Mouse (Mus musculus) bone marrow macrophage, adult 2 months (primary cell): Measurements from ENCODE around the gene Eya2. TPM values are rescaled to one million over a fixed set of nuclear protein-coding genes. Genes with fewer than 3 reads are reported as not detected.
A peak's percentile ranks its signal among the peaks of the same experiment; 100 is the strongest.

Experiments
- H3K27ac ChIP-seq: 2 replicates; pipeline ENCODE4 v1.5.1; 2012; ENCODE audit warnings: low read depth, low read length; ENCODE audit not compliant: insufficient read depth
- H3K4me1 ChIP-seq: 2 replicates; pipeline ENCODE4 v1.6.1; 2012; ENCODE audit warnings: low read length; ENCODE audit not compliant: control insufficient read depth, insufficient read depth
- H3K4me3 ChIP-seq: 2 replicates; pipeline ENCODE4 v1.5.1; 2012; ENCODE audit warnings: mild to moderate bottlenecking, low read length, moderate library complexity; ENCODE audit not compliant: insufficient read depth
- CTCF ChIP-seq: IDR thresholded peaks from 2 replicates; pipeline ENCODE4 v1.5.1; 2012; ENCODE audit warnings: low read depth, mild to moderate bottlenecking, low read length, moderate library complexity
- POLR2A ChIP-seq: IDR thresholded peaks from 2 replicates; pipeline ENCODE4 v1.6.1; 2012; ENCODE audit warnings: mild to moderate bottlenecking, low read depth, low read length, borderline replicate concordance
- polyA plus RNA-seq: library from polyadenylated mRNA; stranded (reverse); fragments of >200 nt; gene quantifications from 2 replicates; pipeline ENCODE4 v1.2.4, GENCODE M21; 2012; ENCODE audit not compliant: missing spikeins, insufficient read depth, insufficient read length

Eya2 gene
- polyA plus RNA-seq, 1 experiment = 1.0 TPM

- TF ChIP-seq CTCF (no peak), POLR2A (no peak)
- H3K27ac ChIP-seq = no peak overlapping the region
- no peak overlapping the region for H3K4me3 ChIP-seq
- no peaks in the 10 kb centered on the region for H3K4me1 ChIP-seq
These were observed 214.3 kb downstream of the Eya2 start for GRCm38 (mm10) chr2:165809091-165809490.

DNA sequence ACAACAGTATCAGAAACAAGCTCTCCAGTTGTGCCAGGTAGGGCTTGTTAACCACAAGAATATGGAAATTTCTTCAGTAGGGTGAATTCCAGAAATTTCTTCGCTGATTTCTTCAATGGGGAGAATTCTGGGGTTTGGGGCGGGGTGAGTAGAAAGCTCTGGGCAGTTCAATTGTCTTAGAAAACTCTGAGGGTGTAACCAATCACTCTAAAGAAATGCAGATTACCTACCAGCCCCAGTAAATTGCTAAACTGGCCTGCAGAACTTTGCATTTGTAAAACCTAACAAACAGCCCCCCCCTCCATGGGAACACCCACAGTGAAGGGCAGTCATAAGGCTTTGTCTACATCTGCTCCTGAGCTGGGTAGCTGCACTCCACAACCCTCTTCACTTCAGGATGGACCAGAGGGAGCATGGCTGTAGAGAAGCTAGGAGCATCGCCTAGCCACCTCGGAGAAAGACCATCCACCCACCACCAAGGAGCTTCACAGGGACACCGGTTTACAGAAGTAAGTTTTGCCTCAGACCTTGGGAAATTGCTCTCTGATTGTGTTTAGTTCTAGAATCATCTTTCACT is 215.2 kb downstream of the Eya2 start:
- no peak for TF ChIP-seq CTCF
- no peak for TF ChIP-seq POLR2A
- Histone ChIP-seq H3K27ac (no peak overlapping the region), H3K4me1 (no peaks in the 10 kb centered on the region), H3K4me3 (no peak overlapping the region)

GRCm38 (mm10) chr2:165811536-165811935 is 216.7 kb downstream of the Eya2 start:
- Histone ChIP-seq H3K27ac (no peak overlapping the region), H3K4me3 (no peak overlapping the region), H3K4me1 (no peaks in the 10 kb centered on the region)
- TF ChIP-seq CTCF = no peak
- no peak for TF ChIP-seq POLR2A

DNA sequence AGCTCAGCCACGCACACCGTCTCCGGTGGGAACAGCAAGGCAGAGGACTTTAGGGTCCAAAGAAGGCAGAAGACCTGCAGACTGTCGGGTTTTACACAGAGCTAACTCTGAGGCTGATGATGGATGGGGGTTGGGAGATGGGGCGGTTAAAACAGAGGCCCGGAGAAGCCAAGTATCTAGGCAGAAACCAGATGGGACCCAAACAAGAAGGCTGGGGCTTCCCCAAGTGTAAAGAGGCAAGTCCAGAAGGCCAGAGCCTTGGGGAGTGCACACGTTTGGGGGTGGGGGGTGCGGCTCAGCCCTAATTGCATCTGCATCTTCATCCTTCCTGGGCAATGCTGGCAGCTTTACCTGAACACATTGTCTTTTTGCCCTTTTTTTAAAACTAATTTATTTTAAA is 218.1 kb downstream of the Eya2 start:
- Histone ChIP-seq H3K27ac (no peak overlapping the region), H3K4me1 (no peaks in the 10 kb centered on the region), H3K4me3 (no peak overlapping the region)
- no peak for TF ChIP-seq CTCF
- no peak for TF ChIP-seq POLR2A

- H3K27ac ChIP-seq = no peak overlapping the region
- no peak for TF ChIP-seq POLR2A
- TF ChIP-seq CTCF = no peak
- no peak overlapping the region for H3K4me3 ChIP-seq
- H3K4me1 ChIP-seq = no peaks in the 10 kb centered on the region
These were observed 220.5 kb downstream of the Eya2 start for GRCm38 (mm10) chr2:165815103-165815880.

DNA sequence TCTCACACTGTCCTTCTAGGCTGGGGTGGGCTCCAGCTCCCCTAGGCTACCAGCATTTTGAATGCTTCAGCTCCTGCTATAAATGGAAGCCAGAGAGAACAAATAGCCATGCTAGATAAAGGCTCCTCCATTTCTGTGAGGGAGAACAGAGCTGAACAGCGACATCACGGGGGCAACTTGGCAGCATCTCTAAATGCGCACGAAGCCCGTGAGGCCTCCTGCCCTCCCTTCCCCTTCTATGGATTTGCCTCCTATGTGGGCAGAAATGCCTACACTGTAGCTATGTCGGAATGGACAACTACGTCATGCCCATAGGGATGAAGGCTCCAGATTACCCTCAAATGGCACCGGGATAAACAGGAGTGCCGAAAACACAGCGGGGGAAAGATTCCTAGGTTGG is 222.6 kb downstream of the Eya2 start:
- TF ChIP-seq CTCF (no peak), POLR2A (no peak)
- H3K4me3 ChIP-seq = no peak overlapping the region
- H3K27ac ChIP-seq = no peak overlapping the region
- no peaks in the 10 kb centered on the region for H3K4me1 ChIP-seq

DNA sequence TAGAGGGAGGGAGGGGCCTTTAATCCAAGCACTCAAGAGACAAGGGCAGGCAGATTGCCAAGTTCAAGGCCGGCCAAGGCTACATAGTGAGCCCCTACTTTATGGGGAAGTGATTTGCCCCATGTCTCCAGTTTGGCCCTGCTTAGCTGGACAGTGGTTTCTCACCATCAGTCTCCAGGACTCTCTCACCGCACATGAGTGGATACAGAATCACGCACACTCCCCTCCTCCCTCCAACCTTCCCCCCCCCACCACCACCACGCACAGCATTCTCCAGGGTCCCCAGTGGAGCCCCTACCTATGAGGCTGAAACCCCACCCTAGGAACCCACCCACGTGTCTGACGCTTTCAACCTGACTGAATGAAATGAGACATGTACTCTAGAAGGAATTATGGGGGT is 223.7 kb downstream of the Eya2 start:
- no peak for TF ChIP-seq CTCF
- no peak; the same call in 1 of the 2 replicates for TF ChIP-seq POLR2A
- Histone ChIP-seq H3K4me3 (no peak overlapping the region), H3K4me1 (no peaks in the 10 kb centered on the region), H3K27ac (no peak overlapping the region)

GRCm38 (mm10) chr2:165818985-165819948 is 224.4 kb downstream of the Eya2 start:
- no peaks in the 10 kb centered on the region for H3K4me1 ChIP-seq
- TF ChIP-seq CTCF (peak; percentile 62), POLR2A (no peak)

GRCm38 (mm10) chr2:165820073-165820472 is 225.2 kb downstream of the Eya2 start:
- Histone ChIP-seq H3K4me1 (no peaks in the 10 kb centered on the region), H3K4me3 (no peak overlapping the region), H3K27ac (no peak overlapping the region)
- TF ChIP-seq POLR2A (no peak), CTCF (no peak)

More at GRCm38 (mm10) chr2:165818985-165819948, 224.4 kb downstream of the Eya2 start:
- Histone ChIP-seq H3K4me3 (no peak overlapping the region), H3K27ac (no peak overlapping the region)

GRCm38 (mm10) chr2:165820504-165821095 is 225.8 kb downstream of the Eya2 start:
- no peaks in the 10 kb centered on the region for H3K4me1 ChIP-seq

More at GRCm38 (mm10) chr2:165820504-165821095, 225.8 kb downstream of the Eya2 start:
- H3K27ac ChIP-seq = no peak overlapping the region
- TF ChIP-seq POLR2A (no peak), CTCF (no peak)
- H3K4me3 ChIP-seq = no peak overlapping the region

Other genes with a start within 250 kb of the Eya2 start
- gene Zfp663, start 226.3 kb upstream of the Eya2 start, polyA plus RNA-seq = not detected in 2 replicates
- gene Zfp334, start 206.8 kb upstream of the Eya2 start, polyA plus RNA-seq = 0.27 and 0.36 TPM in 2 replicates
- gene Ocstamp, start 194.6 kb upstream of the Eya2 start, polyA plus RNA-seq = not detected in 2 replicates
- gene Slc13a3, start 121.8 kb upstream of the Eya2 start, polyA plus RNA-seq = 12.6 and 15.2 TPM in 2 replicates
- 8.9 and 11.2 TPM in 2 replicates for gene Trp53rka, start 101.7 kb upstream of the Eya2 start, polyA plus RNA-seq
- gene Slc2a10, start 91.2 kb upstream of the Eya2 start, polyA plus RNA-seq = 0.15 TPM in 1 of 2 replicates, not detected in the other